Mouse (Mus musculus): ENCODE results near the gene Reln.

DNA sequence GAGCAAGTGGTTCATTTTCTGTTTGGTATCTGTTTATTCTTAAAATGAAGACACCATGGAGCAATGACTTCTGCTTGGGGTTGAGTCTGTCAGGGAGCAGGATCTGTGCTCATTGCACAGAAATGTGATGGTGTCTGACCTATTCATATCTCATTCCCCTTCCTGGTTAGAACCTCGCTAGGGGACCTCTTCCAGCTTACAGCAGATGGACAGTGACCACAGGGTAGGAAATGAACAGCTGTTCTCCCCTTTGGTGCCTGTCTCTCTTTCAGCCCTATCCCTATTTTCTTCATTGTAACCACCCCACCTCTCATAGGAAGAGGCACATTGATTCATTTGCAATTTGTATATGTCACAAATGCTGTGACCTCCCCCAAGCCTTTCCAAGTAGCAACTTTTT, 225.2 kb downstream of the Reln start:
- no peak for TF ChIP-seq MAX (IDR thresholded peaks at IDR 0.05; ENCODE audit: low read depth)
- no peak for TF ChIP-seq CEBPB (IDR thresholded peaks at IDR 0.05; ENCODE audit: insufficient read depth, poor library complexity, severe bottlenecking)
- no peak for TF ChIP-seq TCF12 (IDR thresholded peaks at IDR 0.05; ENCODE audit: insufficient read depth, poor library complexity, severe bottlenecking)
- no peak for TF ChIP-seq E2F4 (IDR thresholded peaks at IDR 0.05; ENCODE audit: insufficient read depth)
